Mouse (Mus musculus): ENCODE results near the gene Sema6d. TPM values are rescaled to one million over a fixed set of nuclear protein-coding genes. Genes with fewer than 3 reads are reported as not detected.

Sema6d gene
- total and polyA plus RNA-seq, 3 experiments = 0.05 TPM; not detected in 2

DNA sequence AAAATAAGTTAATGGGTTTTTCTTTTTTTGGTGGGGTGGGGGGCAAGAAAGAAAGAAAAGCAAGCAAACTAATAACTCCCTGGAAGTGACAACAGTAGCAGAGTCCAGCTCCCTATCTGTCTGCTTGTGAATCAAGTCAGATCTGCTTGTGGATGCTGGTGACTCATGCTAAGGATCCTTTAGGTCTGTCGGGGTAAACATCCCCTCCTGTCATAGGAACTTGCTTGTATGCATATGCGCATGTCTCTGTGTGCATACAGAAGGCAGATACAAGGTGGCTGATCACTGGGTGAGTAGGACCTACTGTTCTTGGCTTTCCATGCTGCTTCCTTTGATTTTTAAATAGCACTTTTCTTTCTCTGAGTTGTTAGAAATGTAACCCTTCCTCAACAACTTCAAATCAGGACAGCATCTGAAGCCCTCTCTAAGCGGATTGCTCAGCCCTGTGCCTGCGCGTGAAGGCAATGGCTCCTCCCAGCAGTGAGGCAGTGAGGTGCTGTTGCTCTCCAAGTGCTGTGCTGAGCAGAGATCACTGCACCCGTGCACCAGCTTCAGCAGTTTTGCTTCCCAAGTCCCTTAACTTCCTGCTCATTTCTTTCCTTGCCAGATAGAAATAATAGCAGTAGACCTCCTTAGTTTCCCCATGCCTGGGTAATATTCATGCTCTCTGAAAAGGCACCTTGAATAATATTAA, 550.9 kb downstream of the Sema6d start:
- H3K4me1 ChIP-seq (ENCODE audit: insufficient read depth, low read depth, low read length) = no peaks in the 10 kb centered on the region
- H3K27me3 ChIP-seq (ENCODE audit: insufficient read depth, low read length) = no peaks in the 10 kb centered on the region
- ATAC-seq (ENCODE audit: extremely low read depth, insufficient number of reproducible peaks, low FRiP score, poor library complexity, severe bottlenecking) (no peak), DNase-seq (ENCODE audit: low spot score) (no peak)
- TF ChIP-seq CTCF (IDR thresholded peaks at IDR 0.05; ENCODE audit: low read depth, low read length) (no peak), POLR2AphosphoS5 (IDR thresholded peaks at IDR 0.05; ENCODE audit: insufficient replicate concordance, low read depth, low read length) (no peak), TAL1 (conservative IDR thresholded peaks at IDR 0.05; ENCODE audit: low read depth, low read length) (no peak), GATA2 (IDR thresholded peaks at IDR 0.05; ENCODE audit: borderline replicate concordance, low read depth, low read length) (no peak), GATA1 (IDR thresholded peaks at IDR 0.05; ENCODE audit: borderline replicate concordance, low read length) (no peak)
- H3K4me3 ChIP-seq (ENCODE audit: low read depth, low read length) = no peak overlapping the region
- H3K36me3 ChIP-seq (replicated peaks) = no peaks in the 10 kb centered on the region
- peaks cover 59% of the 10 kb centered on the region for H3K9me3 ChIP-seq (replicated peaks)

- DNase-seq (ENCODE audit: low spot score) (no peak), ATAC-seq (ENCODE audit: extremely low read depth, insufficient number of reproducible peaks, low FRiP score, poor library complexity, severe bottlenecking) (no peak)
- no peaks in the 10 kb centered on the region for H3K36me3 ChIP-seq (replicated peaks)
- TF ChIP-seq POLR2AphosphoS5 (IDR thresholded peaks at IDR 0.05; ENCODE audit: insufficient replicate concordance, low read depth, low read length) (no peak), GATA1 (IDR thresholded peaks at IDR 0.05; ENCODE audit: borderline replicate concordance, low read length) (no peak), TAL1 (conservative IDR thresholded peaks at IDR 0.05; ENCODE audit: low read depth, low read length) (no peak), CTCF (IDR thresholded peaks at IDR 0.05; ENCODE audit: low read depth, low read length) (no peak), GATA2 (IDR thresholded peaks at IDR 0.05; ENCODE audit: borderline replicate concordance, low read depth, low read length) (no peak)
- peaks cover 61% of the 10 kb centered on the region for H3K9me3 ChIP-seq (replicated peaks)
- no peaks in the 10 kb centered on the region for H3K4me1 ChIP-seq (ENCODE audit: insufficient read depth, low read depth, low read length)
- H3K4me3 ChIP-seq (ENCODE audit: low read depth, low read length) = no peak overlapping the region
- no peaks in the 10 kb centered on the region for H3K27me3 ChIP-seq (ENCODE audit: insufficient read depth, low read length)
These were observed 551.4 kb downstream of the Sema6d start for GRCm38 (mm10) chr2:124641194-124641558.

DNA sequence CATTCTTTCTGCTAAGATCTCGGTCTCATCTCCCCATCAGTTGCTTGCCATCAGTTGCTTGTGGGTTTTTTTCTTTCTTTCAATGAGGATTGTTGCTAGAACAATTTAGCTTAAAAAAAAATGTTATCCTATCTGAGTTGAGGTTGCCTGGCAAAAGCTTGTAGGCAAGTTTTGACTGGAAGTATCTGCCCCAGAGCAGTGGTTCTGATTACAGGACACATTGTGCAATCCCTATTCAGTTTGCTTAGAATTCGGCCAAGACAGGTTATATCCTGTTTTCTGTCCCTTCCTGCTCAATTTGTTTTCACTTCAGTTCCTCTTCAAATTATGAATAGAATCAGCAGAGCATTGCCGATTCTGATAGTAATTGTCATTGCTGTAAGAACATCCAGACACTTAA, 552.4 kb downstream of the Sema6d start:
- H3K36me3 ChIP-seq (replicated peaks) = no peaks in the 10 kb centered on the region
- H3K4me1 ChIP-seq (ENCODE audit: insufficient read depth, low read depth, low read length) = no peaks in the 10 kb centered on the region
- H3K27me3 ChIP-seq (ENCODE audit: insufficient read depth, low read length) = no peaks in the 10 kb centered on the region
- no peak overlapping the region for H3K4me3 ChIP-seq (ENCODE audit: low read depth, low read length)
- DNase-seq (ENCODE audit: low spot score) = no peak
- peaks cover 59% of the 10 kb centered on the region for H3K9me3 ChIP-seq (replicated peaks)
- no peak for ATAC-seq (ENCODE audit: extremely low read depth, insufficient number of reproducible peaks, low FRiP score, poor library complexity, severe bottlenecking)
- TF ChIP-seq TAL1 (conservative IDR thresholded peaks at IDR 0.05; ENCODE audit: low read depth, low read length) (no peak), POLR2AphosphoS5 (IDR thresholded peaks at IDR 0.05; ENCODE audit: insufficient replicate concordance, low read depth, low read length) (no peak), GATA1 (IDR thresholded peaks at IDR 0.05; ENCODE audit: borderline replicate concordance, low read length) (no peak), CTCF (IDR thresholded peaks at IDR 0.05; ENCODE audit: low read depth, low read length) (no peak), GATA2 (IDR thresholded peaks at IDR 0.05; ENCODE audit: borderline replicate concordance, low read depth, low read length) (no peak)

DNA sequence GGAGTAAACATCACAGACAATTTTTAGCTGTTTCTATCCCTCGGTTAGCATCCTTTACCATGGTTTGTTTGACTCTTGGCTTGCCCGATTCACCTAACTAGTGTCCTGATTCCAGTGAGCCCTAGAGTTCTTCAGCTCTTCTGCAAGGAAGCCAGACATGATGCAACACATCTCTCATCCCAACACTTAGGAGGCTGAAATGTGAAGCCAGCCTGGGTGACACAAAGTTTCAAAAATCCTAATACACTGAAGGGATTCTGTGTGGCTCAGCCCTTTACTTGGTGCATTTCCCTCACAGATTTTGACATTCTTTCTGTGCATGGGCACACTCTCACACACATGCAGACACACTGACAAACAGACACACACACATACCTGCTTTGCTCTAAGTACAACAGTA, 560.8 kb downstream of the Sema6d start:
- no peak; the same call in 1 of the 2 replicates for ATAC-seq (ENCODE audit: extremely low read depth, insufficient number of reproducible peaks, low FRiP score, poor library complexity, severe bottlenecking)
- Histone ChIP-seq H3K27me3 (ENCODE audit: insufficient read depth, low read length) (no peaks in the 10 kb centered on the region), H3K9me3 (replicated peaks) (peaks cover 45% of the 10 kb centered on the region), H3K36me3 (replicated peaks) (no peaks in the 10 kb centered on the region), H3K4me1 (ENCODE audit: insufficient read depth, low read depth, low read length) (no peaks in the 10 kb centered on the region), H3K4me3 (ENCODE audit: low read depth, low read length) (no peak overlapping the region)
- no peak for DNase-seq (ENCODE audit: low spot score)
- TF ChIP-seq CTCF (IDR thresholded peaks at IDR 0.05; ENCODE audit: low read depth, low read length) (no peak), GATA2 (IDR thresholded peaks at IDR 0.05; ENCODE audit: borderline replicate concordance, low read depth, low read length) (no peak), POLR2AphosphoS5 (IDR thresholded peaks at IDR 0.05; ENCODE audit: insufficient replicate concordance, low read depth, low read length) (no peak), TAL1 (conservative IDR thresholded peaks at IDR 0.05; ENCODE audit: low read depth, low read length) (no peak), GATA1 (IDR thresholded peaks at IDR 0.05; ENCODE audit: borderline replicate concordance, low read length) (no peak)

GRCm38 (mm10) chr2:124651146-124651545, 561.4 kb downstream of the Sema6d start:
- peaks cover 39% of the 10 kb centered on the region for H3K9me3 ChIP-seq (replicated peaks)
- H3K36me3 ChIP-seq (replicated peaks) = no peaks in the 10 kb centered on the region
- DNase-seq (ENCODE audit: low spot score) (no peak), ATAC-seq (ENCODE audit: extremely low read depth, insufficient number of reproducible peaks, low FRiP score, poor library complexity, severe bottlenecking) (no peak)
- no peaks in the 10 kb centered on the region for H3K27me3 ChIP-seq (ENCODE audit: insufficient read depth, low read length)
- H3K4me3 ChIP-seq (ENCODE audit: low read depth, low read length) = no peak overlapping the region
- TF ChIP-seq POLR2AphosphoS5 (IDR thresholded peaks at IDR 0.05; ENCODE audit: insufficient replicate concordance, low read depth, low read length) = no peak
- H3K4me1 ChIP-seq (ENCODE audit: insufficient read depth, low read depth, low read length) = no peaks in the 10 kb centered on the region

GRCm38 (mm10) chr2:124653161-124653560, 563.4 kb downstream of the Sema6d start:
- H3K9me3 ChIP-seq (replicated peaks) = peaks cover 43% of the 10 kb centered on the region
- TF ChIP-seq GATA1 (IDR thresholded peaks at IDR 0.05; ENCODE audit: borderline replicate concordance, low read length) (no peak), CTCF (IDR thresholded peaks at IDR 0.05; ENCODE audit: low read depth, low read length) (no peak), TAL1 (conservative IDR thresholded peaks at IDR 0.05; ENCODE audit: low read depth, low read length) (no peak), GATA2 (IDR thresholded peaks at IDR 0.05; ENCODE audit: borderline replicate concordance, low read depth, low read length) (no peak), POLR2AphosphoS5 (IDR thresholded peaks at IDR 0.05; ENCODE audit: insufficient replicate concordance, low read depth, low read length) (no peak)
- no peak for DNase-seq (ENCODE audit: low spot score)
- H3K4me3 ChIP-seq (ENCODE audit: low read depth, low read length) = no peak overlapping the region
- H3K36me3 ChIP-seq (replicated peaks) = no peaks in the 10 kb centered on the region
- ATAC-seq (ENCODE audit: extremely low read depth, insufficient number of reproducible peaks, low FRiP score, poor library complexity, severe bottlenecking) = no peak
- H3K27me3 ChIP-seq (ENCODE audit: insufficient read depth, low read length) = no peaks in the 10 kb centered on the region
- no peaks in the 10 kb centered on the region for H3K4me1 ChIP-seq (ENCODE audit: insufficient read depth, low read depth, low read length)
